Mouse (Mus musculus) cerebellum, adult (tissue): Measurements from ENCODE around the gene Relb.
A peak's percentile ranks its signal among the peaks of the same experiment; 100 is the strongest.

ENCODE experiments used
- ATAC-seq: cut with Nextera tagmentation; 2 replicates; pipeline ENCODE4 v1.9.2; 2017; ENCODE audit warnings: mild to moderate bottlenecking, moderate library complexity, mixed read lengths; ENCODE audit not compliant: insufficient number of reproducible peaks, low FRiP score, low TSS enrichment

Gene Relb

DNA sequence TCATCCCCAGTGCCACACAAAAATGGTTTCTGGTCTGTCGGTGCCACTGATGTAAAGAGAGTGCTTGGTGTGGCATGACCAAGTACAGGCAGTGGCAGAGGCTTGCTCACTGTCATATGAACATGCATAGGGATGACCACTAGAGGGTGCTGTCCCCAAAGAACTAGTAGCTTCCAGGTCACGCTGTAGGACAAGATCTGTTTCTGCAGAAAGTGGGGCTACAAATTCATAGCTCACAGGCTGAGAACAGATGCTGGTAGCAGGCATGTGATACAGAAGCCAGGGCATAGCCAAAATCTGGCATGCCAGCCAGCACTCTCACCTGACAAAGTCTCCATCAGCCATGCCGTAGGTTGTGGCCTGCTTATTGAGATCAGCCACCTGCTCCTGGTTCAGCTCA, 39.3 kb downstream of the Relb start:
- ATAC-seq: peak; percentile 77

GRCm38 (mm10) chr7:19589207-19589606, 40.0 kb downstream of the Relb start:
- ATAC-seq: no peak

DNA sequence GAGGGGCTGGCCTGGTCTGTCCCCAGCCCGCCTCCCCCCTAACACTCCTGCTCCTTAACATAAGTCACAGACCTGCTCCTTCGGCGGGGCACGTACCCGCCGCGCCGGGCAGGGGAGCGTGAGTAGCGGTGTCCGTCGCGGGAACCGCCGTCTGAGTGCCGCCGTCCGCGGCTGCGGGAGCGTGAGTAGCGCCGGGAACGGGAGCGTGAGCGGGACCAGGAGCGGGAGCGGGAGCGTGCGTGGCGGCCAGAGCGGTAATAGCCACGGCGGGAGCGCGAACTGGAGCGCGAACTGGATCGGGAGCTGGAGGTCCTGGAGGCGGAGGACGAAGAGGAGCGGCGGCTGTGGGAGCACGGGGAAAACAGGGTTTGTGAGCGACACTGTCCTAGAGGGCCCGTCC, 43.0 kb downstream of the Relb start:
- ATAC-seq: no peak

- ATAC-seq: no peak
Measured at GRCm38 (mm10) chr7:19580634-19581033, 48.6 kb downstream of the Relb start.

GRCm38 (mm10) chr7:19579751-19580150, 49.5 kb downstream of the Relb start:
- ATAC-seq: no peak

DNA sequence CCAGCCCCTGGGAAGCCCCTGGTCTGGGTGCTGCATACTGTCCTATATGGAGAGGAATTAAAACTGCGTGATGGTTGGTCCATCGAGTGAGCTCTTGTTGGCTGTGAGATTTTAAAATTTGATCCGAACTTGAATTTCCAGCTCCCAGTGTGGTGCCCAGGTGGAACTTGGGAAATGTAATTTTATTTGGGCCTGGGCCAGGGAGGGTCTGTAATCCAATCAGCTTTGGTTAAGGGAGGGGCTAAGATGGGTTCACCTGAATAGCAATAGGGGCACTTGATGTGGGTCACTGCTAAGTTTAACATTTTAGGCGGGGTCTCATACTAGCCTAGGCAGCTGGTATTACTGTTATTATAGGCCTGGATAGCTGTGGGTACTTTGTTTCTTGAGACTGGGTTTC, 50.8 kb downstream of the Relb start:
- ATAC-seq: no peak

DNA sequence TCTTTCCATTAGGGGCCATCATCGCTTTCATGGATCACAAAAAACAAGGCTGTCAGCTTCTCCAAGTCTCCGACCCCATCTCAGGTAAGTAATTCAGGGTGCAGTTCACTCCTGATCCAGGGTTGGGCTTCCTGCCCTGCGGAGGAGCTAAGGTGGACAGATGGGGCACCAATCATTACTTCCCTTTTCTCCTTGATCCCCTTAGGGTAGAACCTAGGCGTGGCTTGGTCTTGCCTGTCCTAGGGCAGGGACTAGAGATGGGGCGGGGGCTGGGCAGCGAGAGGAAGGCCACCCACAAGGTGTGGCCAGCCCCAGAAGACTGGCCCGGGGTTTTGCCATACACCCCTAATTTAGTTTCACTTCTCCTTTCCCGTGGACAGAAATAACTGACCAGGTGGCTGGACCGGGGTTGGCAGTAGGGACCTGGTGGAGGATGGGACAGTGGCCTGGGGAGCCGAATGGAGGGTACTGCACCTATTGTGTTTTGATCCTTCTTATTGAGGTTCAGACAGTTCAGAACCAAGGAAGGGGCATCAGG, 51.3 kb downstream of the Relb start:
- ATAC-seq: peak; percentile 53; the same call in 1 of the 2 replicates

DNA sequence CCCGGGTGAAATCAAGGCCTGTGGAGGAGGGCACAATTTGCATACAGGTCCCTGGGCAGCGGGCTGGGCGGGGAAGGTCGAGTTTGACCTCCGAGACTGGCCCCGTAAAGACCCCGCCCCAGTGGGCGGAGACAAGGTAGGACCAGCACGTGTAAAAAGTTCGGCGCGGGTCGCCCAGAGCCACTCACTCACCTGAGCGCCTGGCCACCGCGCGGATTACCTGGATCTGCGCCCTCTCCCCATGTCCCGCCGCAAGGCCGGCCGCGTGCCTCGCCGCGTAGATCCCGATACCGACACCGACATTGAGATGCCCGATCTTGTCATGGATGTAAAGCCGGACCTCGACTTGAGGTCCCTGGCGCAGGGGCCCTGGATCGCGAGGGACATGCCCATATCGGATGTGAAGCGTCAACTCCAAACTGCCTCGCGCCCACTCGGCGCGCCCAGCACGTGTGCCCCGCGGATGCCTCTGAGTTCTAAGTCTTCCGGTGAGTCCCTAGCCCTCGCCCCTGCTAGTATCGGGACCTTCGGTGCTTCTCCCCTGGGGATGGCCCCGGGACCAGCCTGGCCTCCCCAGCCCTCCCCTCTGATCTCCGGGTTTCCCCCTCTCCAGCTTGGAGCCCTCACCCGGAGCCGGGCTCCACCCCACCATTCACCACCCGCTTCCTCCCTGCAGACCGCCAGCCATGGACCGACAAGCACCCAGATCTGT, 51.9 kb downstream of the Relb start, which contains the start of the genes Zfp296 and Gemin7:
Gene Zfp296, plus strand, starts transcription at position 147 of the 712 bp plus-strand sequence.
Gene Gemin7, minus strand, starts transcription at position 455 of the 712 bp plus-strand sequence.
- no peak for ATAC-seq

DNA sequence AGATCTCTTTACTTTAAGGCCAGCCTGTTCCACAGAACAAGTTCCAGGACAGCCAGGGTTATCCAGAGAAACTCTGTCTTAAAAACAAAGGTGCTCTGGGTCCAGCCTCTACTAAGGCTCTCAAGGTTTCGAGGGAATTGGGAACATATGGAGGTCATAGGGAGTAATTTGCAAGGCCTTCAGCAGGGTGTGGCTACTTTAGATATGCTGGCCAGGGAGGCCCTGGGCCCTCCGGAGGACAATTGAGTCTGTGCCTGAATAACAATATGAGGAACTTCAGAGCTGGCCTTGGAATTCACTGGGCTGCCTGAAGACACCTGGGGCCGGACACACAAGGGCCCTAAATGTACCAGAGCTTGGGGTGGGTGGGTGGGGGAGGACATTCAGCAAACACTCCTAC, 53.7 kb downstream of the Relb start:
- no peak for ATAC-seq

DNA sequence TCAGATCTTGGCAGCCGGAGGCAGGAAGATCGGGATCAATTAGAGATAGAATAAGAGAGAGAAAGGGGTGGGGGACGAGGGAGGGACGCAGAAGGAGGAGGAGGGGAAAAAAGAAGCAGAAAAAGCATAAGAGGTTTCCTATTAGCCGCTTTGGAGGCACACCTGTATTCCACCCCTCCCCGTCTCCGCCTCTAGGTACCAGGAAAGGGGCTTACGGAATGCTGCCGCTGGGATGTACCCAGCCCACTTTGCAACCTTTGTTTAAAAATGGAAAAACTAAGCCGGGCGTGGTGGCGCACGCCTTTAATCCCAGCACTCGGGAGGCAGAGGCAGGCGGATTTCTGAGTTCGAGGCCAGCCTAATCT, 55.5 kb downstream of the Relb start:
- ATAC-seq: no peak

DNA sequence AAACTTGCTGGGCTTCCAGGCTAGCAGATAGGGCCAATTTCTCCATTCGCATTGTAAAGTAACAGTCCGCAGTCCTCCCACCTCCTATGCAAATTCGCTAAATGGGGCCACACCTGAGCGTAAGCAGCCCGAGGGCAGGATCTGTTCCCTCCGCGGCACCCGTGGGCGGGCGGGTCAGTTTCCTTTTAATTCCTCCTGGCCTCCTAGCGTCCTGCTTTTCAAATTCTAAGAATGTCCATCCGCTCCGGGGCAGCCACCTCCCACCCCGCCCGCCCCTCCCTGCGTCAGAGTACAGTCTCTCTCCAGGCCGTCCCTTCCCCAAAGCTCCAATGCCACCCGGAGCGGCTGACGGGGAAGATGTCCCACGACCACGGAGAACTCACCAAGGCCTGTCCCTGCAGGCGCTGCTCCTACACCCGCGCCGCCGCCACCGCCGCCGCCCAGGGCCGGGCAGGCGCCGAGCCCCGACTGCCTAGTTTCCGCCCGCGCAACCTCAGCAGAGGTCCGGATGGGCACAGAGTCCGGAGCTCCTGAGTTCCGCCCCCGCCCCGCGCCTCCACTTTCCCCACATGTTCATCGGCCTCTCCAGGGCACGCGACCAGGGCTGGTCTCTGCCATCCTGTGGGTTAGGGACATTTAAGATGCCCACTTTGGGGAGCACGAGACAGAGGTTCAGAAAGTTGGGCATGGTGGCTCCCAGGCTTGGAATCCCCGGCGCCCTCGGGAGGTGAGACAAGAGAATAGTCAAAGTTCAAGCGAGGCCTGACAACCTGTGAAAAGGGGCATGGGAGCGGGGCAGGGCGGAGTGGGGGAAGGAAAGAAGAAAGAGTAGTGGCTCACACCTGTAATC, 56.1 kb downstream of the Relb start:
- ATAC-seq: peak; percentile 60; the same call in 1 of the 2 replicates

DNA sequence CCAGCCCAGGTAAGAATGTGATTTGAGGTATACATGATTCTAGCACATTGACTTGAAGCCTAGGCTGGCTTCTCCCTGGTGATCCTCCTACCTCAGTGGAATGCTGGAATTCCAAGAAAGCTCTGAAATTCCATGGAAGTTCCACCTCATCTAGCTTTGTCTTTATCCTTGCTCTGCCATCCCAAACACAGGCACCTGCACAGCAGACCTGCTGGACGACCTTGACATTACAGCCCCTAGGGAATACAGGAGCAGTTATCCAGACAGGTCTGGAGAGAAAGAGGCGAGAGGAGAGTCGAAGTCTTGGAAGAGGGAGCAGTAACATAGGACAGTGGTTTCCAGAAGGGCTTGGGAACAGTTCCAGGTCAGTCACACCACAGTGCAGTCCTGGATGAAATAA, 59.6 kb downstream of the Relb start:
- no peak for ATAC-seq

DNA sequence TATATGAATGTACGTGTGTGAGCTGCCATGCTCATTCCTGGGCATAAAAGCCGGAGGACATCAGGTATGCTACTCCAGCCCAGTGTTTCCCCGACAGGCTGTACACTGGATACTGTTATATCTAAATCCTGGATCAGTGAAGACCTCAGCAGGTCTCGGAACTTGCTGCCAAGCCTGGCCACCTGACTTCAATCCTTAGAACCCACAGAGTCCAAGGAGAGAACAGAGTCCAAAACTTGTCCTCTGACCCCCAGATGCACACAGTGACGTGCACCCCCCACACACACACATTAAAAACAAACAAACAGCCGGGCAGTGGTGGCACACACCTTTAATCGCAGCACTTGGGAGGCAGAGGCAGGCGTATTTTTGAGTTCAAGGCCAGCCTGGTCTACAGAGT, 61.8 kb downstream of the Relb start:
- ATAC-seq: no peak

GRCm38 (mm10) chr7:19565803-19566202, 63.4 kb downstream of the Relb start:
- ATAC-seq: no peak

DNA sequence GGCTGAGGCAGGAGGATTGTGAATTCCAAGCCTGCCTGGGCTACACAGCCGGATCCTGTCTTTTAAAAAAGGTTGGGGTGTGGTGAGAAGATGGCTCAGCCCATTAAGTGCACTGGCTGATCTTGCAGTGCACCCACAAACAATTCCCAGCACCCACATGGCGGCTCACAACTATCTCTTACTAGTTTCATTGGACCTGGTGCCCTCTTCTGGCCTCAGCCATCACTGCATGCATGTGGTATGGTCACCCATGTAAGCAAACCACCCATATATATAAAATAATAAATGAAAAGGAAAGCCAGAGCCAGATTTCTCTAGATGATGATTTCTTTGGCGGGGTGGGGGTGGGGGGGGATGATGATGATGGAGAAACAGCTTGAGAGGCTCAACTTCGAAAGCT, 64.8 kb downstream of the Relb start:
- no peak for ATAC-seq

DNA sequence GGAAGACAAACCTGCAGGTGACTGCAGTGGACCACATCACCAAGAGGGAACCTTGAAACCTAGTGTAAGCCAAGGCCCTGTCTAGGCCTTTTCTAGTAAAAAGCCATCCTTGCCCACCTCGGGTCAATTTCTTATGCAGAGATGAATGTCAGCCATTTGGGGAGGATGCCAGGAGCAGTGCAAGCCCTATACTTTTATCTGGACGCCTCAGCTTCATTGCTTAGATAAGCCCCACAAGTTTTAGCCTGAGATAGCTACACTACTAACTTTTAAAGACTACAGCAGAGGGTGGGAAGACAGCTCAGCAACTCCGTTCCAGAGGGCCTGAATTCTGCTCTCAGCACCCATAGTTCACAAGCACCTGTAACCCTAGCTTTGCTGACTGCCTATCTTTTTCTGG, 65.4 kb downstream of the Relb start:
- ATAC-seq: no peak

DNA sequence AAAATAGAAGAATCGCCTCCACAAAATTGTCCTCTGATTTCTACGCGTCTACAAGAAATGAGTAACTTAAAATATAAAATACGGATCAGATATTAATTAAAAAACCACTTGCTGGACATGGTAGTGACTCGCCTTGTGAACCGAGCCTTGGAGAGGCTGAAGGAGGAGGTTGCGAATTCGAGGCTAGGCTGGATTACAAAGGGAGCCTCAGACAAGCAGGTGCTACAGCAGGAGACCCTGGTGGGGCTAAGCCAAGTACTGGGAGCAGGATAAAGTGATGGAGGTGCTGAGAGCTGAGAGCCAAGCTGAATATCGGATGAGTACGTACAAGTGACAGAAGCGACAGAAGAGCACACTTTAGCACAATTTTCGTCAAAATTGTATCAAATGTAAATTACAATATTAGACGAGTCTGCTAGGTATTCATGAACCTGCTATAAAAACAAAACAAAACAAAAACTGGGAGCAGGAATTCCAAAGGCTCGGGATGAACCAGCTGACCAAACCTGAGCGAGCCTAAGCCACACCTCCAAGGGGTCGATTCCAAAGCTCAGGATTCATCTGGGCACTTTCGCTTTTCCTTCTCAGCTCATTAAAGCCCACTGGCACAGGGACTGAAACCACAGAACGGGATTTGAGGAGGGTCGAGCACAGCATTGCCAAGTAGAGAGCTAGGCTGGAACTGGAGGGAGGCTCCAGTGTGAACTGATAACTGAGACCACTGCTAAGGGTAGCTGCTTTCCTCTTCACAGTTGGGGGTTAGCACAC, 66.4 kb downstream of the Relb start, which contains the start of gene Ppp1r37:
Gene Ppp1r37, minus strand, starts transcription at position 434 of the 768 bp plus-strand sequence.
- ATAC-seq: no peak

- ATAC-seq: peak; percentile 73
Measured at GRCm38 (mm10) chr7:19561765-19562642, 67.2 kb downstream of the Relb start.

- no peak for ATAC-seq
Measured at GRCm38 (mm10) chr7:19561431-19561764, 67.8 kb downstream of the Relb start.
